Mouse (Mus musculus) liver, embryonic 16.5 days (tissue): ENCODE results near the gene Il4i1. TPM values are rescaled to one million over a fixed set of nuclear protein-coding genes. Genes with fewer than 3 reads are reported as not detected.

Experiments used
- ATAC-seq: fragments of 200-750 bp; cut with Nextera tagmentation; 2 replicates; pipeline ENCODE4 v1.8.0; 2017; ENCODE audit warnings: low read depth, mild to moderate bottlenecking, moderate number of reproducible peaks, moderate library complexity
- H3K27ac ChIP-seq: fragments of 300-500 bp; sonication (generic); 2 replicates; pipeline ENCODE4 v1.5.1; 2014; ENCODE audit warnings: mild to moderate bottlenecking, low read length
- H3K27me3 ChIP-seq: fragments of 300-500 bp; sonication (generic); 2 replicates; pipeline ENCODE4 v1.6.1; 2014; ENCODE audit warnings: low read depth, low read length, mixed read lengths; ENCODE audit not compliant: control insufficient read depth, insufficient read depth
- H3K36me3 ChIP-seq: fragments of 300-500 bp; sonication (generic); 2 replicates; pipeline ENCODE4 v1.6.1; 2014; ENCODE audit warnings: mild to moderate bottlenecking; ENCODE audit not compliant: control insufficient read depth, insufficient read depth
- H3K4me1 ChIP-seq: fragments of 300-500 bp; sonication (generic); 2 replicates; pipeline ENCODE4 v1.6.1; 2014; ENCODE audit warnings: low read depth, low read length, mixed read lengths; ENCODE audit not compliant: control insufficient read depth
- H3K4me2 ChIP-seq: fragments of 300-500 bp; sonication (generic); 2 replicates; pipeline ENCODE4 v1.6.1; 2014; ENCODE audit warnings: low read depth, low read length, mixed read lengths
- H3K4me3 ChIP-seq: fragments of 300-500 bp; sonication (generic); 2 replicates; pipeline ENCODE4 v1.5.1; 2014; ENCODE audit warnings: low read depth, mild to moderate bottlenecking, low read length
- H3K9ac ChIP-seq: fragments of 300-500 bp; sonication (generic); 2 replicates; pipeline ENCODE4 v1.6.1; 2014; ENCODE audit warnings: low read depth, low read length
- H3K9me3 ChIP-seq: fragments of 300-500 bp; sonication (generic); replicated peaks from 2 replicates; pipeline ENCODE4 v1.6.1; 2016; ENCODE audit warnings: low read length; ENCODE audit not compliant: control insufficient read depth
- whole genome bisulfite sequencing: fragments of 180-500 bp; shearing (Covaris S2); extraction: QIAGEN DNeasy Blood & Tissue Kit; methylation state at CpG from one replicate; pipeline ENCODE4 v1.1.7; 2014; ENCODE audit not compliant: insufficient replicate concordance; 5-methylcytosine and 5-hydroxymethylcytosine counted together
- polyA plus RNA-seq: library from polyadenylated mRNA; unstranded; fragments of >200 nt; fragmentation: Nextera tagmentation; extraction: Ambion mirVana; gene quantifications from 2 replicates; pipeline ENCODE4 v1.2.1, GENCODE M21; 2015

Gene Il4i1
- polyA plus RNA-seq: 0.34 and 0.76 TPM in 2 replicates

DNA sequence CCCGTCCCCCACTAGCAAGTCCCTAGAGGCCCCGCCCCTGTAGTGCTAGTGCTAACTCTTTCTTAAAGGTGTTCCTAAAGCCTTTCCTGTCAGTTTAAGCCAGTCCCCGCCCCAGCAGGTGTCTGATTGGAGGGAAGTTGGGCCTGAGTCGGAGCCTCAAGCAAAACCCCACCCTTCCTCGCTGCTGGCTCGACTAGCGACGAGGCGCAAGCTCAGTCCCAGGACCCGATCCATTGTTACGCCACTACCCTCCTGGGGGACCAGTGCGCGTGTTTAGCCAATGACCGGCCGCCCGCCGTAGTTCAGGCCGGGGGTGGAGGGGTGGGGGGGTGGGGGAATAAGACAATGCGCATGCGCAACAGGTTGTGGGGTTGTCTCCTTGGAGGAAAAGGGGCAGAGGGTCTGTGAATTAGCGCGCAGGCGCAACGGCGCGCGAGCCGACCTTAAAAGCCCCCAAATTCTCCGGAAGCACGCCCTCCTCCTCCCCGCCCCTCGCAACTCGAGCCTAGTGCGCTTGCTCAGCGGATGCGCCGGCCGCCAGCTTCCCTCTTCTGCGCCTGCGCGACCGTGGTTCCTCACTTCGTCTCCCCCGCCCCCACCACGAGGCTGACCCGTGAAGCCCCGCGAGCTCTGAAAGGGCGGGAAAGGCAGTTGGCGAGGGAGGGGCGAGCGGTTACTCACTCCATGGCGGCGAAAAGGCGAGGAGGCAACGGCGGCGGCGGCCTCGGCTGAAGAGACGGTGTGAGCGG lies at the start of gene Il4i1, which contains the start of gene Nup62:
TSS of gene Il4i1 (plus strand) at position 667 of the 749 bp plus-strand sequence.
TSS of gene Nup62 (plus strand) at position 368 of the 749 bp plus-strand sequence.
- Histone ChIP-seq H3K27ac (peak within 1 kb of the TSS; percentile 96), H3K9ac (peak within 1 kb of the TSS; percentile 97), H3K4me1 (peaks cover 48% of the 10 kb centered on the region), H3K9me3 (no peaks in the 10 kb centered on the region), H3K27me3 (no peaks in the 10 kb centered on the region), H3K4me3 (peak within 1 kb of the TSS; percentile 95), H3K4me2 (peak within 1 kb of the TSS; percentile 82), H3K36me3 (peaks cover 7% of the 10 kb centered on the region; the same call in 1 of the 2 replicates)
- WGBS: under 1% methylated on average over 62 of the region's 62 CpGs
- peak; percentile 85 for ATAC-seq

DNA sequence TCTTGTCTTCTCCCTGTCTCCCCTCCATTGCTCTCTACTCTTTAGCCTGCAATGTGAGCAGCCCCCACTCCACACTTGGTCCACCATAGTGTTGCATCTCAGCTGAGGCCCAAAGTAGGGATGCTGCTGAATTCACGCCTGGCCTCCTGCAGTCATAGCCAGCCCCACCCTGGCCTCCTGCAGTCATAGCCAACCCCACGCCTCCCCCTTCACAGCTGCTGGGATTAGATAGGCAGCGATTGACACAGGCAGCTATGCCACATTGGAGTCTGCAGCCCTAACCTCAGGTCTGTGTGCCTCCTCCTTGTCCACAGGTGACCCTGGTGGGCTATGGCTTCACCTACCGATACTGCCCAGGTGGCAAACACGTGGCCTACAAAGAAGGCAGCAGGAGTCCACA lies 48.1 kb upstream of the Il4i1 start:
- Histone ChIP-seq H3K4me3 (no peak overlapping the region), H3K27me3 (no peaks in the 10 kb centered on the region), H3K27ac (0 out of 2 replicates have a peak overlapping the region, but pooled peaks have one; percentile 8), H3K4me1 (peaks cover 31% of the 10 kb centered on the region), H3K4me2 (peak overlapping the region; percentile 43), H3K9me3 (no peaks in the 10 kb centered on the region), H3K9ac (no peak overlapping the region), H3K36me3 (peaks cover 9% of the 10 kb centered on the region)
- ATAC-seq: peak; percentile 72
- WGBS: 43% methylated on average over 5 of the region's 5 CpGs

DNA sequence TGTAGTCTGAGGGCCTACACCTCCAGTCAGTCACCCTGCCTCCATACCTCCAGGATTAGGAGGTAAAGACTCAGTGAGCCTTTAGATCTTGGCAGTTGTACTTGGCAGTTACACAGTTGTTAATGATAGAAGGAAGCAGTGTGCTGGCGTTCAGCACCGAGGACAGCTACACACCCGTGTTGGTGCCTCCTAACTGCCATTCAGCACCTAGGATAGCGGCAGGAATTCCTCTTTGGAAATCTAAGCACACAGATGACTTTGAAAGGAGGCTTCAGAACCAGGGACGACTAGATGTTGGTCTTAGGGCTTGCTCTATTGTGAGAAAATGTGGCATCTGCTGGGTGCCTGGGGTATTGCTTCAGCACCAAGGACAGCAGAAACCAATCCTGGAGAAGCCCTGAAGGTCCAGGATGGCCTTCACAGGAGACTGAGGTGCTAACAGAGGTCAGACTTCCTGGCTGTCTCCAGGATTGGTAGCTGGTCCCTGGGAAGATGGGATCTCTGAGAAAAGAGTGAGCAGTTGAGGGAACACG lies 46.1 kb upstream of the Il4i1 start:
- no peak for ATAC-seq
- peaks cover 35% of the 10 kb centered on the region for H3K4me1 ChIP-seq
- peaks cover 11% of the 10 kb centered on the region for H3K36me3 ChIP-seq
- H3K4me2 ChIP-seq: no peak overlapping the region
- WGBS: 24% methylated on average over 6 of the region's 6 CpGs
- H3K9me3 ChIP-seq: no peaks in the 10 kb centered on the region
- H3K9ac ChIP-seq: no peak overlapping the region
- H3K4me3 ChIP-seq: no peak overlapping the region
- H3K27ac ChIP-seq: no peak overlapping the region
- no peaks in the 10 kb centered on the region for H3K27me3 ChIP-seq

DNA sequence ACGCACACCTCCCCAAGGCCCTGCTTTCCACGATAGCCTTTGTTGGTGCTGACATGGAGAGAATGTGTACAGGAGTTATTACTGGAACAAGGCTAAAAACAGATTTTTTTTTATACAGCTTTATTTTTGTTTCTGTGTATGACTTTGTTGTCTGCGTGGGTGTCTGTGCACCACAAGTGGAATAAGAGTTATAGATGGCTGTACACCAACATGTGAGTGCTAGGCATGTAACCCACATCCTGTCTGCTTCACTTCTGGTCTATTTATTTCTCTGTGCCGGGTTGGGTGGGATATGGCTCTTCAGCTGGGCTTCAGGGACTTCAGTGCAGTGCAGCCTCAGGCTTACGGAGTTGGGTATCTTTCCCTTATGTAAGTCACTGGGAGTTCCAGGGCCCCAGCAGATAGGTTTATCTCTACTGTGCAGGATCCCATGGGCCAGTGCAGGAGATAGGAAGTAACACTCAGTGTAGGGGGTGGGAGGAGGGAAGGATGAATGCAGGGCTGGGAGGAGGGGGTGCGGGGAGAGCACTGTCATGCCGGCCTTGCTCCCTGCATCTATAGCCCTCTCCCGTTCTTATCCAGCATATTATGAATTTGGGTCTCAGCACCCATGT lies 43.5 kb upstream of the Il4i1 start:
- Histone ChIP-seq H3K4me3 (no peak overlapping the region), H3K9ac (peak overlapping the region; percentile 33), H3K36me3 (peaks cover 13% of the 10 kb centered on the region), H3K4me1 (peaks cover 30% of the 10 kb centered on the region), H3K4me2 (peak overlapping the region; percentile 35), H3K27ac (peak overlapping the region; percentile 78), H3K9me3 (no peaks in the 10 kb centered on the region), H3K27me3 (no peaks in the 10 kb centered on the region)
- 46% methylated on average over 8 of the region's 8 CpGs for WGBS
- ATAC-seq: peak; percentile 90

- no peaks in the 10 kb centered on the region for H3K9me3 ChIP-seq
- H3K4me3 ChIP-seq: no peak overlapping the region
- WGBS: 81% methylated on average over 9 of the region's 9 CpGs
- H3K9ac ChIP-seq: no peak overlapping the region
- H3K36me3 ChIP-seq: peaks cover 7% of the 10 kb centered on the region
- peaks cover 16% of the 10 kb centered on the region for H3K4me1 ChIP-seq
- H3K27ac ChIP-seq: peak overlapping the region; percentile 76
- no peak overlapping the region for H3K4me2 ChIP-seq
- ATAC-seq: peak; percentile 42
- no peaks in the 10 kb centered on the region for H3K27me3 ChIP-seq
Measured at GRCm38 (mm10) chr7:44776849-44777498, 39.2 kb upstream of the Il4i1 start.

GRCm38 (mm10) chr7:44780101-44780500 lies 36.1 kb upstream of the Il4i1 start:
- Histone ChIP-seq H3K9me3 (no peaks in the 10 kb centered on the region), H3K9ac (no peak overlapping the region), H3K4me1 (no peaks in the 10 kb centered on the region; the same call in 1 of the 2 replicates), H3K4me3 (no peak overlapping the region), H3K4me2 (no peak overlapping the region), H3K36me3 (peaks cover 2% of the 10 kb centered on the region; the same call in 1 of the 2 replicates), H3K27ac (no peak overlapping the region), H3K27me3 (no peaks in the 10 kb centered on the region)
- 68% methylated on average over 8 of the region's 8 CpGs for WGBS
- no peak for ATAC-seq

DNA sequence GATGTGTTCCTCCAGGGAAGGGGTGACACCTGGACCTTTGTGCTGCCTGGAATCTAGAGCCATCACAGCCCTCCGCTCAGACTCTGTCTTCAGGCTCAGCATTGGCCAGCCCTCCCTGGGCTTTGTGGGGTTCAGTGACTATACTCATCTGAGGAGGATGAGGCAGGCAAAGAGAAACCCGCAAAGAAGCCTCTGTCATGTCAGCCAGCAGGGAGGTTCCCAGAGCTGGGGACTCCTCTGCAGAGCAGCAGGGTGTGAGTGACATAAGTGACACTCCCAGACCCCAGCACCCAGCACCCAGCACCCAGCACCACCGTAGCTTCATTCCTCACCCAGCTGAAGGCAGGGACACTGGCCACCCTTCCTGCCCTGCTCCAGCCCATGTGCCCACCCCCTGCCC lies 26.7 kb upstream of the Il4i1 start:
- no peaks in the 10 kb centered on the region for H3K36me3 ChIP-seq
- H3K9ac ChIP-seq: no peak overlapping the region
- ATAC-seq: no peak
- WGBS: 61% methylated on average over 3 of the region's 3 CpGs
- H3K27ac ChIP-seq: no peak overlapping the region
- H3K27me3 ChIP-seq: no peaks in the 10 kb centered on the region; the same call in 1 of the 2 replicates
- H3K9me3 ChIP-seq: no peaks in the 10 kb centered on the region
- no peaks in the 10 kb centered on the region for H3K4me1 ChIP-seq
- no peak overlapping the region for H3K4me3 ChIP-seq
- H3K4me2 ChIP-seq: no peak overlapping the region

- no peak overlapping the region for H3K9ac ChIP-seq
- no peaks in the 10 kb centered on the region for H3K4me1 ChIP-seq
- no peak overlapping the region for H3K4me2 ChIP-seq
- H3K27me3 ChIP-seq: no peaks in the 10 kb centered on the region; the same call in 1 of the 2 replicates
- no peak overlapping the region for H3K27ac ChIP-seq
- WGBS: 69% methylated on average over 4 of the region's 4 CpGs
- ATAC-seq: no peak
- H3K9me3 ChIP-seq: no peaks in the 10 kb centered on the region
- no peak overlapping the region for H3K4me3 ChIP-seq
- H3K36me3 ChIP-seq: no peaks in the 10 kb centered on the region
Measured at GRCm38 (mm10) chr7:44790066-44790465, 26.1 kb upstream of the Il4i1 start.
